Mouse (Mus musculus): ENCODE measurements at regions not wholly inside any gene's neighbourhood (a gene's known extent, or its start where the extent isn't known, plus 50 kb on each side); places are given as distances from the start of the nearest gene placed in this dataset.

- TF ChIP-seq CTCF (IDR thresholded peaks at IDR 0.05; ENCODE audit: borderline replicate concordance, insufficient read depth, low read depth, low read length), result no peak
- no peak for TF ChIP-seq POLR2A (IDR thresholded peaks at IDR 0.05; ENCODE audit: borderline replicate concordance, insufficient read depth, low read length)
Observed at GRCm38 (mm10) chr17:47142885-47143284, 132.5 kb upstream of the Ubr2 start.
